9 mouse cellular contexts compared by ENCODE assay signal in the genomic region with DNA sequence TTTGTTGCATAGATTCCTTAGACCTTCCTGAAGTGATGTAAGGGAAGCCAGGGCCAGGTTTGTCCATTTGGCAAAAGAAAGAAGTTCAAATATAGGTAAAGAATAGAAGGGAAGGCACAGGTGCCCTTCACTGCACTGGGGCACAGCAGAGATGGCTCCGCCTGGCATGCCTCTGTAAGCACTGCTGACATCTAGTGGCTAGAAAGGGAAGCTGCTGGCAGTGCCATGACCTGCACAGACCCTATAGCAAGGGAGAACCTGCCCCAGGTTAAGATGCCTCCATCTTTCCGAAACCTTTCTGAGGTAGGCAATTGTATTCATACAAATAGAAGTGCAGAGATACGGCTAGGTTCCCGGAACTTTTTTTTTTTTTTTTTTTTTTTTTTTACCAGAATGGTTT. TPM values are rescaled to one million over a fixed set of nuclear protein-coding genes. Genes with fewer than 3 reads are reported as not detected.
A peak's percentile ranks its signal among the peaks of the same experiment; 100 is the strongest.
DNase-seq lines count a peak whose midpoint lies in the region; ATAC-seq and TF ChIP-seq lines count a peak whose summit lies in the region.
"Had no signal": no experiment of that assay in that cellular context is flagged by ENCODE, and none has a peak within 500 bp of the region (broad histone marks: within the 10 kb centered on the region; RNA-seq: fewer than 3 reads in every experiment).

No protein-coding gene starts in this region.

- H3K4me3 ChIP-seq in heart, embryonic 11.5 days (ENCODE audit: low read depth, low read length), result no peak overlapping the region
- no peak overlapping the region for H3K4me3 ChIP-seq in G1E (ENCODE audit: low read depth, low read length)
- H3K4me3 ChIP-seq: limb, embryonic 15.5 days had no signal

- H3K4me2 ChIP-seq in heart, embryonic 11.5 days, result no peak overlapping the region
- H3K4me2 ChIP-seq: limb, embryonic 15.5 days had no signal

- peaks cover 4% of the 10 kb centered on the region for H3K36me3 ChIP-seq in heart, embryonic 11.5 days (ENCODE audit: control insufficient read depth, insufficient read depth, low read length)
- H3K36me3 ChIP-seq in G1E (replicated peaks), result peaks cover 65% of the 10 kb centered on the region

- H3K27ac ChIP-seq in heart, embryonic 11.5 days (ENCODE audit: low read depth, low read length), result no peak overlapping the region
- H3K27ac ChIP-seq: limb, embryonic 15.5 days had no signal

- WGBS in heart, embryonic 11.5 days (ENCODE audit: insufficient replicate concordance), result 79% methylated on average over 4 of the region's 4 CpGs

- H3K4me1 ChIP-seq in heart, embryonic 11.5 days (ENCODE audit: control insufficient read depth, insufficient read depth, low read length), result no peaks in the 10 kb centered on the region; the same call in 1 of the 2 replicates
- no peaks in the 10 kb centered on the region; the same call in 1 of the 2 replicates for H3K4me1 ChIP-seq in G1E (ENCODE audit: insufficient read depth, low read depth, low read length)
- H3K4me1 ChIP-seq: limb, embryonic 15.5 days had no signal

- peak; percentile 49 for DNase-seq in heart, adult 8-10 months (ENCODE audit: low spot score)
- DNase-seq in G1E (ENCODE audit: low spot score), result peak; percentile 25
- DNase-seq in cerebellum, adult 18-20 months, result peak; percentile 69 to 74
- DNase-seq in heart, adult 9 months (ENCODE audit: low spot score in 2 of 2), result peak; percentile 33 to 52
- DNase-seq in layer of hippocampus, adult 11-12 months (ENCODE audit: low spot score), result peak; percentile 69
- DNase-seq in lung, postnatal 4 days, result peak; percentile 55 to 78
- DNase-seq in spleen, postnatal 10 days (ENCODE audit: low spot score in 2 of 2), result peak; percentile 30 to 71

- no peaks in the 10 kb centered on the region for H3K9me3 ChIP-seq in heart, embryonic 11.5 days (replicated peaks; ENCODE audit: control insufficient read depth, low read length)
- H3K9me3 ChIP-seq in G1E (replicated peaks), result no peaks in the 10 kb centered on the region
- H3K9me3 ChIP-seq: limb, embryonic 15.5 days had no signal

- no peak for ATAC-seq in heart, embryonic 11.5 days (replicated peaks; ENCODE audit: insufficient number of reproducible peaks, low FRiP score, low TSS enrichment)
- ATAC-seq in G1E (ENCODE audit: extremely low read depth, insufficient number of reproducible peaks, low FRiP score, poor library complexity, severe bottlenecking), result peak; percentile 63

- no peak overlapping the region for H3K9ac ChIP-seq in heart, embryonic 11.5 days (ENCODE audit: low read depth, low read length)
- H3K9ac ChIP-seq: limb, embryonic 15.5 days had no signal

- peak; percentile 89 for TF ChIP-seq CTCF in G1E (IDR thresholded peaks at IDR 0.05; ENCODE audit: low read depth, low read length)

- H3K27me3 ChIP-seq in heart, embryonic 11.5 days (ENCODE audit: control insufficient read depth, insufficient read depth, low read length), result no peaks in the 10 kb centered on the region
- no peaks in the 10 kb centered on the region for H3K27me3 ChIP-seq in G1E (ENCODE audit: insufficient read depth, low read length)
- H3K27me3 ChIP-seq: limb, embryonic 15.5 days had no signal

RNA-seq across cellular contexts. Expression of a gene that starts 27.9 kb away (rescaled TPM):
- 1 to 10 TPM; 3.1 to 5.0 (median 4.2) TPM for total RNA-seq in heart, adult 8-10 months (2022)
- 2.4 and 2.9 TPM in 2 replicates for polyA plus RNA-seq in heart, embryonic 11.5 days (2014; fragmentation: Nextera tagmentation; extraction: Ambion mirVana)
- 95.9 and 117 TPM in 2 replicates for total RNA-seq in G1E (2014; fragmentation: Nextera tagmentation)
- 129 and 140 TPM in 2 replicates for total RNA-seq in G1E (2017)
- polyA plus RNA-seq in G1E (2012), result 69.8 and 70.0 TPM in 2 replicates

RNA-seq across cellular contexts. Expression of a gene that starts 45.3 kb away (rescaled TPM):
- total RNA-seq in heart, adult 8-10 months (2022), result 10 to 100 TPM; 17.2 to 20.5 (median 18.7) TPM
- polyA plus RNA-seq in heart, embryonic 11.5 days (2014; fragmentation: Nextera tagmentation; extraction: Ambion mirVana), result 8.5 and 9.7 TPM in 2 replicates
- total RNA-seq in G1E (2014; fragmentation: Nextera tagmentation), result 51.5 and 58.6 TPM in 2 replicates
- total RNA-seq in G1E (2017), result 36.0 and 37.1 TPM in 2 replicates
- polyA plus RNA-seq in G1E (2012), result 10.3 and 13.7 TPM in 2 replicates

Comparison
In these comparisons a context has a peak if more than half of its experiments do, and no peak if none do; other contexts are left out.
1. RNA of a gene that starts 27.9 kb away (total RNA-seq): 95.9 to 140 TPM in G1E; 3.1 to 5.0 TPM in heart, adult 8-10 months; every median in the first group is over 10 times any median in the second.
2. Peak in every context shown above with its lines, with median percentiles within 50 percentile points of each other: DNase-seq.